Mouse (Mus musculus) naive thymus-derived CD4-positive, alpha-beta T cell, adult 2 months (primary cell): ENCODE measurements around the gene Serpinb6c.
A peak's percentile ranks its signal among the peaks of the same experiment; 100 is the strongest.
"Not testable (repeated sequence)": the region's sequence is repeated elsewhere in the genome, so short reads cannot be mapped to it uniquely, and the experiment has no call there.

Experiments used
- DNase-seq: peaks from one replicate; pipeline ENCODE4 v3.0.0-alpha.2; 2011; ENCODE audit warnings: low read depth

Gene Serpinb6c

DNA sequence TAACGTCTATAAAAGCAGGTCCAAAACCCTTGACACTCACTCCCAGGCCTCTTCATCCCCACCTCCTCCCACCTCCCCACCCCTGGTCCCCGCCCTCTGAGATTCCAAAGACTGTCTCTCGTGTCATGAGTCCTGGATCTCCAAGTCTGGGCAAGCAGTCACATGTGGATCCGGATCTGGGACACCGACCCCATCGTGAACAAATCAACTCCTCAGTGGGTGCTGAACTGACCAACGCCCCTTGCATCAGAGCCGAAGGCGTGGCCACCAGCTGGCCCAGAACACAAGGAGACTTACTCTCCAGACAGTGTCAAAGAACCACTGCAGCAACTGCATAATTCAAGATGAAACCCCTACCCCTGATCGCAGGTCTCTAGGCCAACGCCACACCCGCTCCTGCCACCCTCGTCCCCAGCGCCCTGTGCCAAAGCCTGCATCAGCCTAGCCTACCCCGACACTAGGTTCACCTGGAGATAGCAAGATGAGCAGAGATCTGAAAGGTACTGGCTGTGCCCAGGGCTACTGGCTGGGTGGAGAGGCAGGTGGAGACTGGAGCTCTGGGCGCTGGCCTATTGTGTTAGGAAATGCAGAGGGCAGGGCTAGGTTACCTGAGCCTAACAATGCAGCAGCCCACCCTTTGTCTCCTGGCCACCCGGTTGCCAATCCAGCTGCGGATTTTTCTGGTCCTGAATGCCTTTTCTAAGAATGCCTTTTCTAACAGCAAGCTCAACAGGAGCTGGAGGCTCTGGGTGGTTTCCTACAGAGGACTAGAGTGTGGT, at the start of gene Serpinb6c:
Serpinb6c (minus strand) TSS at position 533 of the 779 bp plus-strand sequence.
- no peak for DNase-seq

DNA sequence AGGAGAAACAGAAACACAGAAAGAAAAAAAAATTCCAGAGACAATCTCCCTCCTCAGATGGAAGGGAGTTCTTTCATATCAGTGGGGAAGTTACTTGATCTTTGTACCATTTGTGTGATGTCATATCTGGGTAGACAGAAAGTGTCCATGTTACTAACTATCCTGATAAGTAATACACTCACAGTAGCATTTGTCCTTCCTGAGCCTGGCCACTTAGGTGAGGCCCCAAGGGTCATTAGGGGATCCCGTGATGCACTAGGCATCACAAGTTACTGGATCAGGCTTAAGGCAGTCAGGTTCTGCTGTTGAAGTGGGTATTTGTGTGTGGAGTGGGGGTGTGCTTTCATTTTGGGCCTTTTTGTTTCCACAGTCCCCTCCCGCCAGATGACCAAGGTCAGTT, 47.4 kb upstream of the Serpinb6c start:
- DNase-seq = no peak

DNA sequence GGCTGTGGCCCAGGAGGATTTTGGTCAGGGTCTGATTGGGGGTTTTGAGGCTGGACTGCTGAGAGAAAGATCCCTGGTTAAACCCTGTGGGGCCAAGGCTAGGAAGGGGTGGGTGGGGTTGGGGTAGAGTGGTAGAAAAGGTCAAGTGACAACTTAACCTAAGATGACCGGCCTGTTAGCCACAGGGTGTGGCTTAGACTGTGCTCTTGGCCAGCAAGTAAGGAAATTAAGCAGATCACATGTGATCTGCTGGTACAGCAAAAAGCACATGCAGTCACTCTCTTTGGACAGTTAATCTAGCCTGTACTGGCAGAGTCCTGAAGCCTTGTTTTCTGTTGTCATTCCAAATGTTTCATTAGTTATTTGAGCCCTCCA, 46.6 kb upstream of the Serpinb6c start:
- DNase-seq = no peak

DNA sequence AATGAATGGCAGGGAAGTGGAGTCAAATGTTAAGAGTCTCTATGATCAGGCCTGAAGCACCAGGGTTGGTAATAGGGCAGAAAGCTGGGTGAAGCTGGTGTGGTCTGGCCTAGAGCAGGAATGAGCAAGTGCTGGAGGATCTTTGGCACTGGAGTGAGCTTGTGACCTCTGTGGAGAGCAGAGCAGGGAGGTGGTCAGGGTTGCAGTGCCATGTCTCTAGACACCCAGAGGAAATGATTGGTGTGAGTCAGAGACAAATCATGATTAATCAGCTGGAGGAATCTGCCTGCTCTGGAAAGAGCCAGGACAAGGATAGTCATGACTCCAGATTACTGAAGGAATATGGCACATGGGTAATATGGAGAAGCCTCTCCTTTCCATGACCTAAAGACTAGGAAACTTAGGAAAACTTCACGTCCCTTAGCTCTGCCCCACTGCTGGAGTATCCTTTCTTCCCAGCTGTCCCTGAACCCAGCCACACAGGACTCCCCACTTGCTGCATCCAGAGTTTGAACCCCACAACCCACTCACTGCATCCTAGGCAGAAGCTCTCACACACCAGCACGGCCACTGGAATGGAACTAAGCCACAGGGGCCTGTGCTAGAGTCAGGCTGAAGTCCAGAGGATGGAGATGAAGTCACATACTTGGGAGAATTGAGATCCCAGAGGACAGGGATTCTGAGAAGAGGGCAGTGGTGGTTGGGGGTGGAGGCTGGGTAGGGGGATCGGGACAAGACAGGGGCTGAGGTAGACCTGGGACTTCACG, 46.0 kb upstream of the Serpinb6c start:
- no peak for DNase-seq

DNA sequence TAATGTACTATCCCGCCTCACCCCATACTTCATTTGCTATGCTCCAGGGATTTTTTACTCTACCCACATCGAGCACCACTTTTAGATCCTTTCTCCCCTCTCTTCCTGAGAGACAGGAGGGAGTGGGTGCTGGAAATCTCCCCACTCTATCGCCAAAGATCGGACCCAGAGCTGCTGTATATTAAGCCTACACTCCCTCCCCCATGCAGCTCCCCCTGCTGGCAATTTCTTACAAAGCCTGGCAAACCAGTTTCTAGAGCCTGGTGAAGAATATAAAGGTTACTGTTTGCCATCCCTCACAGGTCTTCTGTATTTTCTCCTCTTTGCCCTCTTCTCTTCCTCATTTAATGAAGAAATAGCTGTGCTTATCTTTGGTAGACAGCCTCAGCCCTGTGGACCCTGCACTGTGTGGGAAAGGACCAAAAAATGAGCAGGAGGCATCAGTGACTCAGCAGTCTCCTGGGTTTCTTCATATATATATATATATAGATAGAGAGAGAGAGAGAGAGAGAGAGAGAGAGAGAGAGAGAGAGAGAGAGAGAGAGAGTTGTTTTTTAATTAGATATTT, 36.8 kb upstream of the Serpinb6c start:
- peak; percentile 19 for DNase-seq

DNA sequence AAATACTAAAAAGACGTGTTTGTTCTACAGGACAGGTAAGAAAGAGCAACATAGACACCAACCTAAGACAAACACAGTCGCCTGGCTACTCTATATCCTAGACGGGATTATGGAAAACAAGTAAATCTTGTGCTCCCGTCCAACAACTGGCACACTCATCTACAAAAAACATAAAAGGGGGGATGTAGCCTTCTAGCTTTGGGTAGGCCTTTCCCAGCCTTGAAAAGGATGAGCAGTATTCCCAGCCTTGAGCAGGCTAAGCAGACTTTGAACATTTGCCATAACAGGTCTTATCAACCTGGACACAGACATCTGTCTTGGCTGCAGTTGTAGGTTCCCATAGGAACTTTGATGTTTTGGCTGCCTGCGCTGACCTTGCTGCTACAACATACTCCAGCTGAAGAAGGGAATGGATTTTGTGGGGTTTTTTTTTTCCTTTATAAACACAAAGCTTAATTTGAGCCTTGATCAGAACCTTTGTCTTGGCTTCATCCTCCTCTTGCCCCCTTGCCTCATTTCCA, 35.8 kb upstream of the Serpinb6c start:
- no peak for DNase-seq

DNA sequence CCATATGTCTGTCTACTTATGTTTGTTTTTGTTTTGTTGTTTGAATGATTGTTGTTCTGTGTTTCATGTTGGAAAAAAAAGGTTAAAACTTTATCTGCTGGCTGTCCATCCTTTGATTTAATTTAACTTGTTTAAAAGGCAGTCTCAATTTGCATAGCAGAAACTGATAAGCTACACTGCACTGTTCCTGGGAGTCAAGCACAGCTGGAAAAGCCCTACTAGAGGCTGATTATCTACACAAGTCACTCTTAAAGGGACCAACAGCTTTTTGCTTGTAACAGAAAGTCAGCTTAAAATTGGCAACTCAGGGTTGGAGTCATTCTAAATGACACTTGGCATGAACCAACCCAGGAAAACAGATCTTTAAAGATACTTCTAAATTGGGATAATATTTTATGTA, 32.1 kb upstream of the Serpinb6c start:
- DNase-seq = not testable (repeated sequence)

DNA sequence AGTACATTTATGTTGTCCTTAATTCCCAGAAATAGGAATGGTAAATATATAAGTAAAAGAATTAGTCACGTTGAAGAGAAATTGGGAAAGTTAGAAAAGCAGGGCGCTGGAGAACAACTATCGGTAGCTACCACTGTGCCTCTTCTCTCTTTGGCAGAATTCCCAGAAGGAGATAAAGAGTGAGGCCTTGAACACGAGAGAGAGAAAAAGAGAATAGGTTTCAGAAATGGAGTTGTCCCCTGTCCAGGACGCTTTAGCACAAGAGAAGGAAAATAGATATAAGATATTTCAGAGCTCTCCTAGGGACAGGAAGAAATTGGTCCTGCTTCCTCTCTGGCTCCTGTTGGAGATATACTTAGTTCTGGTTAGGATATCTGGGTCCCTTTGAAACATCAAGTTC, 31.6 kb upstream of the Serpinb6c start:
- DNase-seq = no peak

DNA sequence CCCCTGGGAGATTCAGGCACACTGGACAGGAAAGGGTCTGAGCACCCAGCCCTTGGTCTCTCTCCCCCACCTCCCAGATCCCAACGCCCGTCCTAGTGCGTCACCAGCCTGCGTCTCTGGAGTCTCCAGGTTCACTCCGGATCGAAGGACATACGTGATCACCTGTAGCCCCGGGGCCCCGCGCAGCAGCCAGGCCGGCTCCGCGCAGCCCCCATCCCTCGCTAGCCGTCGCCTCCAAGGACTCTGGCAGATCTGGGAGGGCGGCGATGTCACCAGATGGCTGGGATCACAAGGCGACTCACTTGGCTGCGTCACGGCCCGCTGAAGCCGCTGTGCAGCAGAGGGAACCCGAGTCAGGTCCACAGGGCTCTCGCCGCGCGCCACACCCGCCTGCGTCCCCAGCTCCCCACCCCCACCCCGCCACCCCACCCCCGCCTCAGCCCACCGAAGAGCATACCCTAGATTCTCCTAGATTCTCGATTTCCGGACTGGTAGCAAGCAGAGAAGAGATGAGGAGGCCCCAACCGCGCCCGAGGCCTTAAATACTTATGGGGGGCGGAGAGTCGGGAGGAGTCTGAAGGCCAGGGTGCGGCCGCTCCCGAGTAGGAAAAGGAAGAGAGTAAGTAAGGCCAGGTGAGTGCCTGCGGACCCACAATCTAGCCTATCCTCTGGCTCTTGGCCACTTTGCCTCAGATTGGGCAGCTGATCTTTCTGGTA, 30.1 kb upstream of the Serpinb6c start:
- no peak for DNase-seq

DNA sequence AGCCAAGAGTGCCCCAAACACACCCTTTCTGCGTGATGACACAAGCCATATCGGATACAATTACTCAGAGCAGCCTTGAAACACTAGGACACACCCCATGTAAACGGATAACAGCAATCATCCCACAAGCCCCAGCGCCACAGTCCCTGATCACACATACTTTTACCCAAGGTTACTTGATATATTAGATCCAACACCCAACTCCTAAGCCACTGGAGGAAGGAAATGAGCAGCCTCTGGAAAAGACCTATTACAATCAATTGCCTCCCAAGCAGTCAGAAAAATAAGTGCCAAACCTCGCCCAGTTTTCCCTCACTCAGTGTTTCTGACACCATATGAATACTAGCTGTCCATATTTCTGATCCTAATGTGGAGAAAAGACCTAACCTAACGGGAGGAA, 29.2 kb upstream of the Serpinb6c start:
- DNase-seq = no peak

DNA sequence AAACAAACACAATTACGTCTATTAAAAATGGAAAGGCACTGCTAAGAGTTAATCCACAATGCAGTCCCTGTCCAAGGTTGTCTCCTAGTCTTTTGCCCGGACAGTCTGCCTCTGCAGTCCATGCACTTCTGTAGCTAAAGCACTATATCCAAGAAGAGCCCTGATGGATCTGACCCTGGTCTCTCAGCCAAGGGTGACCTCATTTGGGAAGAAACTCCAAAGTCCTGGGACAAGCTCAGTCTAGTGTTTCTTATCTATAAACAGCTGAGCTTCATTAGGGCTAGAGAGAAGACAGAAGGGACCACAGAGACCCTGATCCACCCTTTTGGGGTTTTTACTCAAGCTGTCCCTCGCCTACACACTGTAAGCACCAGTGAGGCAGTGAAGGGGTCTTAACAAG, 25.4 kb upstream of the Serpinb6c start:
- no peak for DNase-seq

DNA sequence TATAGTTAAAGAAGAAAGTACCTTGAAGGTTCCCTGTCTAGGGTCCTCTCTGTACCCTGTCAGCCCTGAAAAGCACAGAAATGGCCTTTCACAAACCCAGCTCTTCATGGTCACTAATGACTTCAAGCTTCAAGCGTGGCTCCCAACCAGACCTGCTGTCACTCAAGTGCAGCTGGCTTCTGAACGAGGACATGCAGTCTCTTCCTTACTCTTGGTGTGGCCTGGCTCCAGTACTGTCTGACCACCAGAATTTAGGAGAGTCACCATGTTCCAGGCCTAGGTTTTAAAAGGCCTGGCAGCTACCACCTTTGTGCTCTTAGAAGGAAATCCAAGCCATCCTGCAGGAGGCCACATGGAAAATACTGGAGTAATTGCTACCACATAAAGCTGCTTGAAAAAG, 24.8 kb upstream of the Serpinb6c start:
- DNase-seq = no peak

DNA sequence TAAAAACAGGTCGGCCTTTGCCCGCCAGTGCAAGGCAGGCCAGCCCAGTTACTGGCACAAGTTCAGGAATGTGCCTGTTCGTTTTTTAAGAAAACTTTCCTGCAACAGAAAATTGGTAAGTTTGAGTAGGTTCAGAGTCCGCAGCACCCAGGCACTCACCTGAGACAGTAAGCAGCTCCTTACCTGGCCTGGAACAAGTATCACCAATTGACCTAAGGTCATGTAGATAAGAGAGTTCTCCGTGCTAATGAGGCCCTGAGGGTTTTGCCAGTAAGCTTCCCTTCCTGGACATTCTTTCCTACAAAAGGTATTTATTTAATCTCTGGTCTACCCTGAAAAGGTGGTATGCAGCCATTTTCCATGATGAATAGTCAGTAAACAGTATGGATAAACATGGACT, 16.2 kb upstream of the Serpinb6c start:
- DNase-seq = no peak

DNA sequence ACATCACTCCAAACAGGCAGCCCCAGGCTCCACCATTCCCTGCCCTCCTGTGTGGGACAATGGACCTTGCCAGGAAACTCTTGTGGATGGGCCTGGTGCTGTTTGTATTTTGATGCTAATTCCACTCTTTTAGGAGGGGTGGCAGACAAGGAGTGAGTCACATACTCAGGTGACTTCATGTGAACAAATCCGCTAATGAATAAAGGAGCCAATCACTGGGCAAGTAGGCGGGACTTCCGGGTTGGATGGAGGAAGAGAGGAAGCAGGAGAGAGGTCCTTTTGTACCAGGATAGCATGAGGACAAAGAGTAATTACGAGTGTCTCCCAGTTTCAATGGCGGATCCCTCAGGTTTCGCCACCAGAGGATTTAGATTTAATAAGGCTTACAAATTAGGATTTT, 15.5 kb upstream of the Serpinb6c start:
- DNase-seq = no peak

DNA sequence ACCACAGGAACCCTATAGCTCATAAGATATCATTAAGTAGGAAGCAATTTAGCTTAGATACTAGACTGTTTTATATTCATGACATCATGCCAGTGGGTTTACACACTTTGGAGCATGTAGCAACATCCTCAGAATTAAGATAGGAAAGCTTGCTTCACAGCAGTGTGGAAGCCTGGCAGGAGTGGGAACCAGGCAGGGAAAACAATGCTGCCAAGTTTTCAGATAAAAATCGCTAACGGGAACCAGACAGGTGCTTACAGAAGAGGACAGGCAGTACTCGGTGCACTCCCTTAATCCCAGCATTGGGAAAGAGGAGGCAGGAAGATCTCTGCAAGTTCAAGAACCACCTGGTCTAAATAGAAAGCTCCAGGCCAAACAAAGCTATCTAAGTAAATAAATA, 1.3 kb upstream of the Serpinb6c start:
- no peak for DNase-seq

DNA sequence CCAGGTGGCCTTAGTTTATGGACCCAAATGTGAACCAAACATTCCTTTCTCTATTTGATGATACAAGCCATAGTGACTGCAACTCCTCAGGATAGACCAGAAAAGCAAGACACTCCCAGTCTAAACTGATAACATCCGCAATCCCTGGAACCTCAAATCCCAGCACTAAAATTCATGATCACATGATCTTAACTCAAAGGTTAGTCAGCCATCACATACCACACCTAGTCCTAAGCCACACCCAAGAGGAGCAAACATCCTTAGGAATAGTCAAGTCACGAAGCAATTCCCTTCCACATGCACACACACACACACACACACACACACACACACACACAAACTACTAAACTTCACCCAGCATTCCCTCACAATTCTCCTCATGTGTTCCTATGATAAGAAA, 2.2 kb downstream of the Serpinb6c start:
- no peak for DNase-seq

DNA sequence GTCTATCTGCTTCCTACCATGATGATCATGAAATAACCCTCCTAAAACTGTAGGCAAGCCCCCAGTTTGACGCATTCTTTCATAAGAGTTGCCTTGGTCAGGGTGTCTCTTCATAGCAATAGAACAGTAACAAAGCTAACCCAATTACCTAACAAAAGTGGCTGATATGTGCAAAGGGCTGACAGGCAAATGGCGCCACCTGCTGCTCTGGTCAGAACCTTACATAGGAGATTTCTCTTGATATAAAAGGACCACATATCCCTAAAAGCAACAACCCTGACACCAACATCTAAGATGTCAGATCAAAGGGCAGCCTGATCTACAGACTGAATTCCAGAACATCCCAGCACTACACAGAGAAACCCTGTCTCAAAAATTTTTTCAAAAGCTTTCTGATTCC, 11.3 kb downstream of the Serpinb6c start:
- DNase-seq = peak; percentile 5

DNA sequence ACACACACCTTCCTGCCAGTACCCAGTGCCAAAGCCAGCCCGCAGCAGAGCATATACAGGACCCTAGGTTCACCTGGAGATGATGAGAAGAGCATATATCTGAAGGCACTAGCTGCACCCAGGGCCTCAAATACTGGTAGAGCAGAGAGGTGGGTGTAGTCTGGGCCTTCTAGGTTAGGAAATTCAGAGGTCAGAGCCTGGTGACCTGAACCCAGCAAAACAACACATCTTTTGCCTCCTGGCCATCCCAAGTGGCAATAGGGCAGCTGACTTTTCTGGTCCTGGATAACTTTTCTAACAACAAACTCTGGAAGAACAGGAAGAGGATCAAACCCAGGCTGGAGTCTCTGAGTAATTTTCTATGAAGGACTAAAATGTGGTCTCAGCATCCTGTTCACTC, 62.2 kb downstream of the Serpinb6c start, which contains the start of gene Serpinb6e:
Serpinb6e (minus strand) TSS at position 101 of the 400 bp plus-strand sequence.
- DNase-seq = no peak

DNA sequence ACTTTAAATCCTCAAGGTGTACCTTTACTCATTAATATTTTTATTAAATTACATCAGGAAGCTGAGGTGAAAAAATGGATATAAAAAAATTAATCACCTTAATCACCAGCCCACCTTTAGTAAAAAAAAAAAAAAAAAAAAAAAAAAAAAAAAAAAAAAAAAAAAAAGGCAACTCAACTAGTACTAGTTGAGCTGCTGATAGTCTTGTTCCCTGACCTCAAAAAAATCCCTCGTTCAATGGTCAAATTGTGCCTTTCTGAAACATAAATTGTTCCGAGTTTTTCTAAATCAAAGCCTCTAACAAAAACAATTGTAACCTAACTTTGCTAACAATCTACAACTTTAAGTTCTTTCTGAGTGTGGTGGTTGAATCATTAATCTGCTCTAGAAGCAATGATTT, 74.8 kb downstream of the Serpinb6c start:
- DNase-seq = no peak
